ENCODE assay signal across 8 mouse cellular contexts in the genomic region with DNA sequence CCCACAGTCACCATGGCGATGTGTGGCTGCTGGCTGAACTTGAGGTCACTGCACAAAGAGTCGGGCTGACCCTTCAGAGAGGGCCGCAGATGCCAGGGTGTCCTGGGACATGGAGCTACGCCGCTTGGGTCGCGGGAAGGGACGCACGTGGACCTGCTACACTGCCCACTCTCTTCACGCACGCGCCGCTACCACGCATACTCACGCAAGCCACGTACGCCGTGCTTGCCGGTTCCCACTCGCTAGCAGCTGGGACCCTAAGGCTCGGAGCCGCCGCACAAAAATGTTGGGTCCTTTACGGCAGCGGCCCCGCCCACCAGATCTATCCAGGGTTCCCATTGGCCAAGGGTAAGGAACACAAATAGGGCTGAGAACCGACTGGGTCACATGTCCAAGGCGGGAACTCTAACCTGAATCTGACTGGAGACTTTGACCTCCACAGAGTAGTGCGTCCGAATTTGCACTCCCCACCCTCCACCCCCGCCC. TPM values are rescaled to one million over a fixed set of nuclear protein-coding genes. Genes with fewer than 3 reads are reported as not detected.
DNase-seq lines count a peak whose midpoint lies in the region; ATAC-seq and TF ChIP-seq lines count a peak whose summit lies in the region.

TSS of gene Abcb6 (minus strand) at position 288 of the 486 bp plus-strand sequence.

- peak within 1 kb of the TSS; percentile 17 for H3K9ac ChIP-seq in ES-Bruce4 (ENCODE audit: low read depth, poor library complexity, severe bottlenecking)
- peak within 1 kb of the TSS; percentile 72 for H3K9ac ChIP-seq in forebrain, embryonic 14.5 days (ENCODE audit: low read length)

- peak within 1 kb of the TSS; percentile 97 for H3K4me2 ChIP-seq in forebrain, embryonic 14.5 days (ENCODE audit: low read length)

- TF ChIP-seq POLR2A in ES-Bruce4 (IDR thresholded peaks at IDR 0.05; ENCODE audit: insufficient read depth, low read length), result peak; percentile 10

- no peak for TF ChIP-seq EP300 in ES-Bruce4 (IDR thresholded peaks at IDR 0.05; ENCODE audit: insufficient read depth, low read depth, low read length)

- no peaks in the 10 kb centered on the region for H3K9me3 ChIP-seq in ES-Bruce4 (replicated peaks; ENCODE audit: control insufficient read depth, insufficient read depth, low read length, poor library complexity, severe bottlenecking)
- no peaks in the 10 kb centered on the region for H3K9me3 ChIP-seq in forebrain, embryonic 14.5 days (replicated peaks; ENCODE audit: control insufficient read depth, low read length)

- no peak within 1 kb of the TSS for H3K27ac ChIP-seq in ES-Bruce4 (ENCODE audit: insufficient read depth, low read length)
- no peak within 1 kb of the TSS; the same call in 1 of the 2 replicates for H3K27ac ChIP-seq in forebrain, embryonic 14.5 days (ENCODE audit: low read depth, low read length)

- TF ChIP-seq CTCF in ES-Bruce4 (IDR thresholded peaks at IDR 0.05; ENCODE audit: low read depth, low read length), result no peak

- H3K27me3 ChIP-seq in ES-Bruce4 (ENCODE audit: control insufficient read depth, insufficient read depth, low read length, poor library complexity, severe bottlenecking), result no peaks in the 10 kb centered on the region
- H3K27me3 ChIP-seq in forebrain, embryonic 14.5 days (replicated peaks; ENCODE audit: control insufficient read depth, insufficient read depth, low read length), result no peaks in the 10 kb centered on the region

- H3K36me3 ChIP-seq in ES-Bruce4 (ENCODE audit: control insufficient read depth, insufficient read depth, low read length, poor library complexity, severe bottlenecking), result no peaks in the 10 kb centered on the region
- peaks cover 63% of the 10 kb centered on the region for H3K36me3 ChIP-seq in forebrain, embryonic 14.5 days (ENCODE audit: control insufficient read depth, insufficient read depth, low read length)

- intact Hi-C loops in heart, postnatal 14 days (cut with DNase I), result loop anchor here (5.0 kb wide), 1 partner anchor 72 kb away; no protein-coding TSS in a partner anchor

- H3K4me1 ChIP-seq in ES-Bruce4 (ENCODE audit: control insufficient read depth, insufficient read depth, low read length), result no peaks in the 10 kb centered on the region
- peaks cover 7% of the 10 kb centered on the region for H3K4me1 ChIP-seq in forebrain, embryonic 14.5 days (ENCODE audit: control insufficient read depth, insufficient read depth, low read length)

- peak; percentile 96 for DNase-seq in forebrain, embryonic 14.5 days (ENCODE audit: low spot score)
- DNase-seq in heart, postnatal 14 days, result peak; percentile 82 to 87
- DNase-seq in layer of hippocampus, adult 11-12 months (ENCODE audit: low spot score), result peak; percentile 93
- peak; percentile 90 to 92 for DNase-seq in lung, adult 18-20 months
- DNase-seq in thymus, adult 18-20 months, result peak; percentile 75 to 81

- peak within 1 kb of the TSS; percentile 70 for H3K4me3 ChIP-seq in ES-Bruce4 (ENCODE audit: low read depth, low read length)
- peak within 1 kb of the TSS; percentile 52 for H3K4me3 ChIP-seq in forebrain, embryonic 14.5 days (ENCODE audit: low read depth, low read length)

- under 1% methylated on average over 31 of the region's 31 CpGs for WGBS in forebrain, embryonic 14.5 days

- ATAC-seq in cerebellum, adult (ENCODE audit: insufficient number of reproducible peaks, low FRiP score, low TSS enrichment), result peak; percentile 82
- peak; percentile 94 for ATAC-seq in forebrain, embryonic 14.5 days
- peak; percentile 86 for ATAC-seq in neutrophil, adult 5-6 weeks (ENCODE audit: extremely low read depth, insufficient number of reproducible peaks, low FRiP score, poor library complexity, severe bottlenecking)

RNA-seq across cellular contexts. Expression of gene Abcb6, which starts in this region (rescaled TPM):
- 8.8 and 10.8 TPM in 2 replicates for polyA plus RNA-seq in ES-Bruce4 (2011; ENCODE audit: insufficient read depth, insufficient read length, low read depth, missing spikeins)
- polyA plus RNA-seq in forebrain, embryonic 14.5 days (2014; fragmentation: Nextera tagmentation; extraction: Ambion mirVana), result 26.2 and 30.4 TPM in 2 replicates
- 10 to 100 TPM; 25.7 to 26.4 TPM for total RNA-seq in heart, postnatal 14 days (2021)
- 2.1 and 3.2 TPM in 2 replicates for total RNA-seq in neutrophil, adult 5-6 weeks (2017)
